ENCODE assay signal across 8 mouse cellular contexts in the genomic region with DNA sequence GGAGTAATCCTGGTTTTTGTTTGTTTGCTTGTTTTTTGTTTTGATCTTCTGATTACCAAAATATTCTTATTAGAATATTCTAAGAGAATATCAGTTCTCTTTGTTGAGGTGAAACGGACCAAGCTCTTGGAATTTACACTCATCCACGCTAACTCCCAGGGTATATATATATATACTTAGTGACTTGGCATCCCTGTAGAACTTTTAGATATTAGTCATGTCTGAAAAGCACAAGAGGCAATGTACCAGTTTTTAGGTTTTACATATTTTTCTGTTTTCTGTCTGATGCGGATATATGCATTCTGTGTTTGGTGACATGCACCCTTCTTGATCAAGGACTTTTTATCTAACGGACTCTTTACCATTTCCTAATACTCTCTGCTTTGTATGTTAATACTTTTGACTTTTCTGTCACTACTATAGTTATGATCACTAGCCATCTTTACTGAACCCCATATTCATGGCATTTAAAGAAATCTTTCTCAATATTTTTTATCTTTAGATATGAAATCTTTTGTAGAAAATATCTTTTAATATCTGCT. TPM values are rescaled to one million over a fixed set of nuclear protein-coding genes. Genes with fewer than 3 reads are reported as not detected.
DNase-seq lines count a peak whose midpoint lies in the region; ATAC-seq and TF ChIP-seq lines count a peak whose summit lies in the region.

No protein-coding gene starts in this region.

- H3K9me3 ChIP-seq in lung, embryonic 14.5 days (ENCODE audit: low read depth, low read length) = no peaks in the 10 kb centered on the region
- no peaks in the 10 kb centered on the region for H3K9me3 ChIP-seq in limb, embryonic 12.5 days

- no peak for TF ChIP-seq POLR2A in embryonic fibroblast, embryonic 13.5 days (IDR thresholded peaks at IDR 0.05; ENCODE audit: low read depth, low read length)
- no peak for TF ChIP-seq POLR2A in olfactory bulb, adult 2 months (IDR thresholded peaks at IDR 0.05; ENCODE audit: insufficient read depth, low read depth, low read length)

- peak overlapping the region; percentile 95 for H3K27ac ChIP-seq in lung, embryonic 14.5 days (ENCODE audit: low read depth)
- H3K27ac ChIP-seq in embryonic fibroblast, embryonic 13.5 days (ENCODE audit: insufficient read depth, low read length) = peak overlapping the region; percentile 99
- H3K27ac ChIP-seq in limb, embryonic 12.5 days = peak overlapping the region; percentile 91
- H3K27ac ChIP-seq in olfactory bulb, adult 2 months (ENCODE audit: insufficient read depth, low read depth, low read length) = 0 out of 2 replicates have a peak overlapping the region, but pooled peaks have one; percentile 71

- no peak for ATAC-seq in lung, embryonic 14.5 days (ENCODE audit: insufficient read depth)
- no peak for ATAC-seq in limb, embryonic 12.5 days (ENCODE audit: insufficient number of reproducible peaks, insufficient read depth, low FRiP score, low TSS enrichment, low read depth)

- no peaks in the 10 kb centered on the region for H3K4me1 ChIP-seq in lung, embryonic 14.5 days (ENCODE audit: insufficient read depth)
- H3K4me1 ChIP-seq in embryonic fibroblast, embryonic 13.5 days (ENCODE audit: control insufficient read depth, insufficient read depth, low read length) = peaks cover 4% of the 10 kb centered on the region
- 0 out of 2 replicates have a peak, but pooled peaks cover 4% of the 10 kb centered on the region for H3K4me1 ChIP-seq in limb, embryonic 12.5 days (replicated peaks)
- H3K4me1 ChIP-seq in olfactory bulb, adult 2 months (ENCODE audit: control insufficient read depth, insufficient read depth, low read length) = no peaks in the 10 kb centered on the region

- no peaks in the 10 kb centered on the region for H3K36me3 ChIP-seq in lung, embryonic 14.5 days (ENCODE audit: insufficient read depth)
- no peaks in the 10 kb centered on the region for H3K36me3 ChIP-seq in limb, embryonic 12.5 days

- no peaks in the 10 kb centered on the region for H3K27me3 ChIP-seq in lung, embryonic 14.5 days (ENCODE audit: insufficient read depth, low read length)
- no peaks in the 10 kb centered on the region for H3K27me3 ChIP-seq in limb, embryonic 12.5 days

- no peak for DNase-seq in lung, embryonic 14.5 days
- no peak for DNase-seq in lung, postnatal 36 days
- no peak for DNase-seq in layer of hippocampus, adult 11-12 months (ENCODE audit: low spot score)
- DNase-seq in retina, embryonic 14.5 days (ENCODE audit: low spot score) = no peak
- no peak for DNase-seq in spleen, adult 18-20 months

- peak overlapping the region; percentile 74 for H3K9ac ChIP-seq in lung, embryonic 14.5 days
- H3K9ac ChIP-seq in limb, embryonic 12.5 days (replicated peaks) = peak overlapping the region; percentile 69

- peak overlapping the region; percentile 55 for H3K4me3 ChIP-seq in lung, embryonic 14.5 days (ENCODE audit: low read depth, low read length)
- peak overlapping the region; percentile 66 for H3K4me3 ChIP-seq in embryonic fibroblast, embryonic 13.5 days (ENCODE audit: insufficient read depth, low read length)
- H3K4me3 ChIP-seq in limb, embryonic 12.5 days (replicated peaks) = peak overlapping the region; percentile 52
- peak overlapping the region; percentile 59; the same call in 1 of the 2 replicates for H3K4me3 ChIP-seq in olfactory bulb, adult 2 months (ENCODE audit: insufficient read depth, low read depth, low read length)

- no peak for TF ChIP-seq CTCF in lung, embryonic 14.5 days (IDR thresholded peaks at IDR 0.05; ENCODE audit: low read depth)
- no peak for TF ChIP-seq CTCF in embryonic fibroblast, embryonic 13.5 days (IDR thresholded peaks at IDR 0.05; ENCODE audit: borderline replicate concordance, insufficient read depth, low read length)
- no peak for TF ChIP-seq CTCF in olfactory bulb, adult 2 months (IDR thresholded peaks at IDR 0.05; ENCODE audit: insufficient read depth, low read depth, low read length)

- H3K4me2 ChIP-seq in lung, embryonic 14.5 days = peak overlapping the region; percentile 76
- H3K4me2 ChIP-seq in limb, embryonic 12.5 days = peak overlapping the region; percentile 84

- 27% methylated on average over 4 of the region's 4 CpGs for WGBS in lung, embryonic 14.5 days
- 47% methylated on average over 4 of the region's 4 CpGs for WGBS in limb, embryonic 12.5 days
- 18% methylated on average over 4 of the region's 4 CpGs for WGBS in olfactory bulb, adult 2 months

RNA-seq across cellular contexts. Expression of gene Zfp52, which starts 18.1 kb away (rescaled TPM):
- polyA plus RNA-seq in lung, embryonic 14.5 days (2014; fragmentation: Nextera tagmentation; extraction: Ambion mirVana) = 4.5 and 4.6 TPM in 2 replicates
- 17.9 and 29.4 TPM in 2 replicates for polyA plus RNA-seq in embryonic fibroblast, embryonic 13.5 days (2011; ENCODE audit: insufficient read length, low read depth, missing spikeins)
- 3.2 and 4.0 TPM in 2 replicates for polyA plus RNA-seq in limb, embryonic 12.5 days (2016; fragmentation: Nextera tagmentation; extraction: Ambion mirVana)
- polyA plus RNA-seq in olfactory bulb, adult 2 months (2012; ENCODE audit: insufficient read depth, insufficient read length, low replicate concordance, missing spikeins) = not detected in 2 replicates

RNA-seq across cellular contexts. Expression of gene Zfp53, which starts 28.4 kb away (rescaled TPM):
- 9.7 and 10.5 TPM in 2 replicates for polyA plus RNA-seq in lung, embryonic 14.5 days (2014; fragmentation: Nextera tagmentation; extraction: Ambion mirVana)
- 10.8 and 14.7 TPM in 2 replicates for polyA plus RNA-seq in embryonic fibroblast, embryonic 13.5 days (2011; ENCODE audit: insufficient read length, low read depth, missing spikeins)
- polyA plus RNA-seq in limb, embryonic 12.5 days (2016; fragmentation: Nextera tagmentation; extraction: Ambion mirVana) = 9.6 TPM in 2 replicates
- polyA plus RNA-seq in olfactory bulb, adult 2 months (2012; ENCODE audit: insufficient read depth, insufficient read length, low replicate concordance, missing spikeins) = not detected in 2 replicates

RNA-seq across cellular contexts. Expression of gene Zfp948, which starts 49.6 kb away (rescaled TPM):
- 21.3 and 24.9 TPM in 2 replicates for polyA plus RNA-seq in lung, embryonic 14.5 days (2014; fragmentation: Nextera tagmentation; extraction: Ambion mirVana)
- 23.9 and 28.2 TPM in 2 replicates for polyA plus RNA-seq in embryonic fibroblast, embryonic 13.5 days (2011; ENCODE audit: insufficient read length, low read depth, missing spikeins)
- polyA plus RNA-seq in limb, embryonic 12.5 days (2016; fragmentation: Nextera tagmentation; extraction: Ambion mirVana) = 12.2 and 13.5 TPM in 2 replicates
- polyA plus RNA-seq in olfactory bulb, adult 2 months (2012; ENCODE audit: insufficient read depth, insufficient read length, low replicate concordance, missing spikeins) = not detected in 2 replicates

Comparison
In these comparisons a context has a peak if more than half of its experiments do, and no peak if none do; other contexts are left out.
1. RNA of gene Zfp948, which starts 49.6 kb away (polyA plus RNA-seq): 23.9 to 28.2 TPM in embryonic fibroblast, embryonic 13.5 days, 21.3 to 24.9 TPM in lung, embryonic 14.5 days and 12.2 to 13.5 TPM in limb, embryonic 12.5 days; not detected in olfactory bulb, adult 2 months; every median in the first group is over 10 times any median in the second.
2. Peak in every context shown above with its lines, with median percentiles within 50 percentile points of each other: H3K27ac ChIP-seq and H3K4me3 ChIP-seq.